Mouse (Mus musculus): ENCODE measurements at regions not wholly inside any gene's neighbourhood (a gene's known extent, or its start where the extent isn't known, plus 50 kb on each side); places are given as distances from the start of the nearest gene placed in this dataset.

- Histone ChIP-seq H3K27me3 (ENCODE audit: control insufficient read depth, insufficient read depth, low read length) (no peaks in the 10 kb centered on the region), H3K4me1 (ENCODE audit: control insufficient read depth, insufficient read depth, low read length) (no peaks in the 10 kb centered on the region), H3K4me3 (ENCODE audit: low read depth, low read length) (no peak overlapping the region), H3K27ac (ENCODE audit: low read length) (no peak overlapping the region), H3K9ac (replicated peaks; ENCODE audit: low read depth, low read length) (no peak overlapping the region), H3K36me3 (ENCODE audit: control insufficient read depth, insufficient read depth, low read length) (no peaks in the 10 kb centered on the region), H3K9me3 (ENCODE audit: control insufficient read depth, low read depth, low read length) (no peaks in the 10 kb centered on the region), H3K4me2 (replicated peaks; ENCODE audit: low read depth, low read length) (no peak overlapping the region)
- WGBS: 59% methylated on average over 3 of the region's 3 CpGs
- ATAC-seq (ENCODE audit: insufficient number of reproducible peaks, insufficient read depth, low FRiP score, low read depth): no peak
Measured at GRCm38 (mm10) chr9:59232682-59233081, 58.7 kb upstream of the Adpgk start.

GRCm38 (mm10) chr9:59231947-59232346 is 59.4 kb upstream of the Adpgk start:
- Histone ChIP-seq H3K9ac (replicated peaks; ENCODE audit: low read depth, low read length) (no peak overlapping the region), H3K27ac (ENCODE audit: low read length) (no peak overlapping the region)
- ATAC-seq (ENCODE audit: insufficient number of reproducible peaks, insufficient read depth, low FRiP score, low read depth): no peak

GRCm38 (mm10) chr9:59231186-59231585 is 60.2 kb upstream of the Adpgk start:
- H3K9me3 ChIP-seq (ENCODE audit: control insufficient read depth, low read depth, low read length): no peaks in the 10 kb centered on the region
- H3K4me3 ChIP-seq (ENCODE audit: low read depth, low read length): no peak overlapping the region
- H3K27ac ChIP-seq (ENCODE audit: low read length): no peak overlapping the region
- no peak for ATAC-seq (ENCODE audit: insufficient number of reproducible peaks, insufficient read depth, low FRiP score, low read depth)
- no peaks in the 10 kb centered on the region for H3K4me1 ChIP-seq (ENCODE audit: control insufficient read depth, insufficient read depth, low read length)
- no peaks in the 10 kb centered on the region for H3K36me3 ChIP-seq (ENCODE audit: control insufficient read depth, insufficient read depth, low read length)
- no peak overlapping the region for H3K4me2 ChIP-seq (replicated peaks; ENCODE audit: low read depth, low read length)
- 68% methylated on average over 5 of the region's 5 CpGs for WGBS
- no peaks in the 10 kb centered on the region for H3K27me3 ChIP-seq (ENCODE audit: control insufficient read depth, insufficient read depth, low read length)
- H3K9ac ChIP-seq (replicated peaks; ENCODE audit: low read depth, low read length): no peak overlapping the region

More at GRCm38 (mm10) chr9:59231947-59232346, 59.4 kb upstream of the Adpgk start:
- Histone ChIP-seq H3K4me1 (ENCODE audit: control insufficient read depth, insufficient read depth, low read length) (no peaks in the 10 kb centered on the region), H3K36me3 (ENCODE audit: control insufficient read depth, insufficient read depth, low read length) (no peaks in the 10 kb centered on the region), H3K27me3 (ENCODE audit: control insufficient read depth, insufficient read depth, low read length) (no peaks in the 10 kb centered on the region), H3K4me3 (ENCODE audit: low read depth, low read length) (no peak overlapping the region), H3K4me2 (replicated peaks; ENCODE audit: low read depth, low read length) (no peak overlapping the region), H3K9me3 (ENCODE audit: control insufficient read depth, low read depth, low read length) (no peaks in the 10 kb centered on the region)
- WGBS: 50% methylated on average over 7 of the region's 7 CpGs

GRCm38 (mm10) chr9:59230161-59230560 is 61.2 kb upstream of the Adpgk start:
- no peaks in the 10 kb centered on the region for H3K27me3 ChIP-seq (ENCODE audit: control insufficient read depth, insufficient read depth, low read length)
- 88% methylated on average over 5 of the region's 5 CpGs for WGBS
- no peaks in the 10 kb centered on the region for H3K4me1 ChIP-seq (ENCODE audit: control insufficient read depth, insufficient read depth, low read length)
- no peak overlapping the region for H3K4me2 ChIP-seq (replicated peaks; ENCODE audit: low read depth, low read length)
- H3K9me3 ChIP-seq (ENCODE audit: control insufficient read depth, low read depth, low read length): no peaks in the 10 kb centered on the region
- no peak overlapping the region for H3K27ac ChIP-seq (ENCODE audit: low read length)
- H3K36me3 ChIP-seq (ENCODE audit: control insufficient read depth, insufficient read depth, low read length): no peaks in the 10 kb centered on the region
- H3K4me3 ChIP-seq (ENCODE audit: low read depth, low read length): no peak overlapping the region
- no peak overlapping the region for H3K9ac ChIP-seq (replicated peaks; ENCODE audit: low read depth, low read length)
- ATAC-seq (ENCODE audit: insufficient number of reproducible peaks, insufficient read depth, low FRiP score, low read depth): no peak

- no peak overlapping the region for H3K4me3 ChIP-seq (ENCODE audit: low read depth, low read length)
- no peaks in the 10 kb centered on the region for H3K4me1 ChIP-seq (ENCODE audit: control insufficient read depth, insufficient read depth, low read length)
- no peak overlapping the region for H3K27ac ChIP-seq (ENCODE audit: low read length)
- no peak overlapping the region for H3K4me2 ChIP-seq (replicated peaks; ENCODE audit: low read depth, low read length)
- no peak overlapping the region for H3K9ac ChIP-seq (replicated peaks; ENCODE audit: low read depth, low read length)
- no peaks in the 10 kb centered on the region for H3K9me3 ChIP-seq (ENCODE audit: control insufficient read depth, low read depth, low read length)
- no peaks in the 10 kb centered on the region for H3K27me3 ChIP-seq (ENCODE audit: control insufficient read depth, insufficient read depth, low read length)
- 82% methylated on average over 4 of the region's 4 CpGs for WGBS
- ATAC-seq (ENCODE audit: insufficient number of reproducible peaks, insufficient read depth, low FRiP score, low read depth): no peak
- H3K36me3 ChIP-seq (ENCODE audit: control insufficient read depth, insufficient read depth, low read length): no peaks in the 10 kb centered on the region
Measured at GRCm38 (mm10) chr9:59227948-59228347, 63.4 kb upstream of the Adpgk start.

GRCm38 (mm10) chr9:59226361-59226760 is 65.0 kb upstream of the Adpgk start:
- 79% methylated on average over 4 of the region's 4 CpGs for WGBS
- Histone ChIP-seq H3K4me3 (ENCODE audit: low read depth, low read length) (no peak overlapping the region), H3K27me3 (ENCODE audit: control insufficient read depth, insufficient read depth, low read length) (no peaks in the 10 kb centered on the region), H3K36me3 (ENCODE audit: control insufficient read depth, insufficient read depth, low read length) (no peaks in the 10 kb centered on the region), H3K4me2 (replicated peaks; ENCODE audit: low read depth, low read length) (no peak overlapping the region), H3K9ac (replicated peaks; ENCODE audit: low read depth, low read length) (no peak overlapping the region), H3K9me3 (ENCODE audit: control insufficient read depth, low read depth, low read length) (no peaks in the 10 kb centered on the region), H3K4me1 (ENCODE audit: control insufficient read depth, insufficient read depth, low read length) (no peaks in the 10 kb centered on the region), H3K27ac (ENCODE audit: low read length) (no peak overlapping the region)
- ATAC-seq (ENCODE audit: insufficient number of reproducible peaks, insufficient read depth, low FRiP score, low read depth): no peak

- Histone ChIP-seq H3K4me3 (ENCODE audit: low read depth, low read length) (no peak overlapping the region), H3K9ac (replicated peaks; ENCODE audit: low read depth, low read length) (no peak overlapping the region), H3K4me1 (ENCODE audit: control insufficient read depth, insufficient read depth, low read length) (no peaks in the 10 kb centered on the region), H3K4me2 (replicated peaks; ENCODE audit: low read depth, low read length) (no peak overlapping the region), H3K36me3 (ENCODE audit: control insufficient read depth, insufficient read depth, low read length) (no peaks in the 10 kb centered on the region), H3K27me3 (ENCODE audit: control insufficient read depth, insufficient read depth, low read length) (no peaks in the 10 kb centered on the region), H3K27ac (ENCODE audit: low read length) (no peak overlapping the region), H3K9me3 (ENCODE audit: control insufficient read depth, low read depth, low read length) (no peaks in the 10 kb centered on the region)
- no peak for ATAC-seq (ENCODE audit: insufficient number of reproducible peaks, insufficient read depth, low FRiP score, low read depth)
- WGBS: 85% methylated on average over 4 of the region's 4 CpGs
Measured at GRCm38 (mm10) chr9:59219277-59219676, 72.1 kb upstream of the Adpgk start.

- Histone ChIP-seq H3K9me3 (ENCODE audit: control insufficient read depth, low read depth, low read length) (no peaks in the 10 kb centered on the region), H3K4me1 (ENCODE audit: control insufficient read depth, insufficient read depth, low read length) (peaks cover 9% of the 10 kb centered on the region; the same call in 1 of the 2 replicates), H3K27ac (ENCODE audit: low read length) (no peak overlapping the region), H3K27me3 (ENCODE audit: control insufficient read depth, insufficient read depth, low read length) (no peaks in the 10 kb centered on the region), H3K4me2 (replicated peaks; ENCODE audit: low read depth, low read length) (no peak overlapping the region), H3K36me3 (ENCODE audit: control insufficient read depth, insufficient read depth, low read length) (no peaks in the 10 kb centered on the region), H3K9ac (replicated peaks; ENCODE audit: low read depth, low read length) (no peak overlapping the region), H3K4me3 (ENCODE audit: low read depth, low read length) (no peak overlapping the region)
- WGBS: 82% methylated on average over 15 of the region's 15 CpGs
- ATAC-seq (ENCODE audit: insufficient number of reproducible peaks, insufficient read depth, low FRiP score, low read depth): no peak
Measured at GRCm38 (mm10) chr9:59202654-59203514, 88.5 kb upstream of the Adpgk start.

Data from stomach, embryonic 14.5 days (tissue).